In genomic region chr1:180718756-180719155, GRCm38 (mm10) we compare ENCODE assay signal across 30 mouse cellular contexts. TPM values are rescaled to one million over a fixed set of nuclear protein-coding genes. Genes with fewer than 3 reads are reported as not detected.
A peak's percentile ranks its signal among the peaks of the same experiment; 100 is the strongest.
DNase-seq lines count a peak whose midpoint lies in the region; ATAC-seq and TF ChIP-seq lines count a peak whose summit lies in the region.
"Had no signal": no experiment of that assay in that cellular context is flagged by ENCODE, and none has a peak within 500 bp of the region (broad histone marks: within the 10 kb centered on the region; RNA-seq: fewer than 3 reads in every experiment).

No protein-coding gene starts in this region.

- no peaks in the 10 kb centered on the region for H3K79me2 ChIP-seq in CH12.LX (replicated peaks; ENCODE audit: control insufficient read depth, extremely low read depth, insufficient read depth, poor library complexity, severe bottlenecking)

- WGBS in forebrain, embryonic 16.5 days, result 73% methylated on average over 5 of the region's 5 CpGs
- 80% methylated on average over 5 of the region's 5 CpGs for WGBS in midbrain, embryonic 13.5 days

- dilution Hi-C loops in CH12.LX (cut with MboI; ENCODE audit: extremely low pct_ligation_motif_present, extremely low pct_unique_long_range_greater_than_20kb, low sequenced_read_pairs), result no loop called here

- TF ChIP-seq RAD21 in CH12.LX (IDR thresholded peaks at IDR 0.05; ENCODE audit: low read depth, low read length), result no peak

- no peak overlapping the region for H3K4me2 ChIP-seq in CH12.LX (ENCODE audit: insufficient read depth, low read depth, poor library complexity, severe bottlenecking)
- H3K4me2 ChIP-seq in forebrain, embryonic 16.5 days (ENCODE audit: low read length), result no peak overlapping the region
- H3K4me2 ChIP-seq in midbrain, embryonic 13.5 days (replicated peaks), result no peak overlapping the region
- H3K4me2 ChIP-seq: embryonic facial prominence, embryonic 12.5 days; embryonic facial prominence, embryonic 15.5 days; heart, embryonic 12.5 days; heart, embryonic 15.5 days; hindbrain, embryonic 14.5 days had no signal

- peaks cover 0 to 11% of the 10 kb centered on the region in 2 experiments; a peak in 3 of 4 replicates for H3K4me1 ChIP-seq in CH12.LX (ENCODE audit: control insufficient read depth in 1 of 2, insufficient read depth in 2 of 2)
- no peaks in the 10 kb centered on the region for H3K4me1 ChIP-seq in forebrain, embryonic 16.5 days (replicated peaks; ENCODE audit: control insufficient read depth, insufficient read depth, low read length)
- H3K4me1 ChIP-seq in midbrain, embryonic 13.5 days (replicated peaks), result no peaks in the 10 kb centered on the region
- H3K4me1 ChIP-seq: embryonic facial prominence, embryonic 12.5 days; embryonic facial prominence, embryonic 15.5 days; heart, embryonic 15.5 days; hindbrain, embryonic 10.5 days had no signal

- in situ Hi-C loops in CH12.LX (cut with MboI; ENCODE audit: low pct_ligation_motif_present, low pct_unique_long_range_greater_than_20kb, low sequenced_read_pairs), result no loop called here

- peak; percentile 37; the same call in 1 of the 2 replicates for TF ChIP-seq EP300 in CH12.LX (IDR thresholded peaks at IDR 0.05; ENCODE audit: low read length)

- H3K9ac ChIP-seq in CH12.LX (ENCODE audit: insufficient read depth, low read depth), result no peak overlapping the region
- H3K9ac ChIP-seq in forebrain, embryonic 16.5 days (replicated peaks; ENCODE audit: low read depth, low read length), result no peak overlapping the region
- no peak overlapping the region for H3K9ac ChIP-seq in midbrain, embryonic 13.5 days (replicated peaks)
- H3K9ac ChIP-seq: embryonic facial prominence, embryonic 12.5 days; embryonic facial prominence, embryonic 15.5 days; heart, embryonic 12.5 days; heart, embryonic 15.5 days; hindbrain, embryonic 14.5 days had no signal

- no peaks in the 10 kb centered on the region for H3K36me3 ChIP-seq in CH12.LX (replicated peaks in 1 of 2; ENCODE audit: control insufficient read depth in 1 of 2, insufficient read depth in 1 of 2, low read length in 1 of 2)
- no peaks in the 10 kb centered on the region for H3K36me3 ChIP-seq in forebrain, embryonic 16.5 days (ENCODE audit: control insufficient read depth, insufficient read depth)
- H3K36me3 ChIP-seq in midbrain, embryonic 13.5 days, result no peaks in the 10 kb centered on the region
- H3K36me3 ChIP-seq: embryonic facial prominence, embryonic 12.5 days; embryonic facial prominence, embryonic 15.5 days; G1E; heart, embryonic 12.5 days; heart, embryonic 15.5 days; hindbrain, embryonic 10.5 days had no signal

- no peak for TF ChIP-seq POLR2A in CH12.LX (IDR thresholded peaks at IDR 0.05; ENCODE audit: low read depth, low read length)

- DNase-seq in 416B (ENCODE audit: low read depth) (peak; percentile 49), CH12.LX (ENCODE audit: extremely low read depth) (peak; percentile 46)
- no peak for DNase-seq in embryo, embryonic 10.5 days (ENCODE audit: low spot score)
- DNase-seq: adrenal gland, adult 8-10 months; adrenal gland, postnatal 25 days; cerebellum, adult 2 months; cerebellum, adult 9-11 months; cerebellum, postnatal 36 days; gastrocnemius, postnatal 25 days; heart, postnatal 10 days; heart, postnatal 36 days; kidney, adult 18-20 months had no signal

- ATAC-seq in common myeloid progenitor, adult 5-6 weeks (replicated peaks; ENCODE audit: low read depth, poor library complexity, severe bottlenecking), result peak; percentile 67
- peak; percentile 59 for ATAC-seq in megakaryocyte progenitor cell, adult 5-6 weeks (replicated peaks; ENCODE audit: poor library complexity)
- no peak for ATAC-seq in forebrain, embryonic 16.5 days
- ATAC-seq in midbrain, embryonic 13.5 days, result no peak
- ATAC-seq: activated CD4-positive, CD25-positive, alpha-beta regulatory T cell, adult 4 months; forebrain, embryonic 14.5 days; hindbrain, postnatal 0 days; inflammation-experienced regulatory T-cells, adult 6 months; intestine, embryonic 16.5 days had no signal

- H3K27me3 ChIP-seq in CH12.LX (replicated peaks), result no peaks in the 10 kb centered on the region
- H3K27me3 ChIP-seq in forebrain, embryonic 16.5 days (replicated peaks; ENCODE audit: control insufficient read depth, insufficient read depth, low read length), result no peaks in the 10 kb centered on the region
- no peaks in the 10 kb centered on the region; the same call in 1 of the 2 replicates for H3K27me3 ChIP-seq in midbrain, embryonic 13.5 days
- H3K27me3 ChIP-seq: embryonic facial prominence, embryonic 12.5 days; embryonic facial prominence, embryonic 15.5 days; heart, embryonic 15.5 days had no signal

- no peaks in the 10 kb centered on the region for H3K9me3 ChIP-seq in CH12.LX (replicated peaks; ENCODE audit: low read length)
- H3K9me3 ChIP-seq in forebrain, embryonic 16.5 days (ENCODE audit: control insufficient read depth, low read length), result no peaks in the 10 kb centered on the region
- no peaks in the 10 kb centered on the region for H3K9me3 ChIP-seq in midbrain, embryonic 13.5 days
- H3K9me3 ChIP-seq: embryonic facial prominence, embryonic 12.5 days; embryonic facial prominence, embryonic 15.5 days; G1E; heart, embryonic 12.5 days; heart, embryonic 15.5 days; hindbrain, embryonic 10.5 days had no signal

- no peak overlapping the region for H3K4me3 ChIP-seq in CH12.LX (replicated peaks in 1 of 3; ENCODE audit: low read depth in 2 of 3, low read length in 2 of 3, poor library complexity in 1 of 3)
- H3K4me3 ChIP-seq in forebrain, embryonic 16.5 days (replicated peaks; ENCODE audit: low read length), result no peak overlapping the region
- H3K4me3 ChIP-seq in midbrain, embryonic 13.5 days (replicated peaks), result no peak overlapping the region
- H3K4me3 ChIP-seq: embryonic facial prominence, embryonic 12.5 days; embryonic facial prominence, embryonic 15.5 days; heart, embryonic 12.5 days; heart, embryonic 15.5 days; hindbrain, embryonic 10.5 days had no signal

- no peak for TF ChIP-seq CTCF in CH12.LX (conservative IDR thresholded peaks at IDR 0.05 in 1 of 2, IDR thresholded peaks at IDR 0.05 in 1 of 2; ENCODE audit: low read depth in 2 of 2, low read length in 2 of 2)

- H3K27ac ChIP-seq in CH12.LX (ENCODE audit: insufficient read depth, low read depth), result no peak overlapping the region
- no peak overlapping the region for H3K27ac ChIP-seq in forebrain, embryonic 16.5 days (ENCODE audit: low read length)
- no peak overlapping the region for H3K27ac ChIP-seq in midbrain, embryonic 13.5 days
- H3K27ac ChIP-seq: embryonic facial prominence, embryonic 12.5 days; embryonic facial prominence, embryonic 15.5 days; heart, embryonic 15.5 days; hindbrain, embryonic 10.5 days; hindbrain, embryonic 14.5 days; hindbrain, postnatal 0 days had no signal

TF ChIP-seq in CH12.LX, 34 proteins besides CTCF, POLR2A, EP300 and RAD21:
- TF ChIP-seq MAFK (IDR thresholded peaks at IDR 0.05; ENCODE audit: insufficient replicate concordance, low read length) (no peak), JUN (IDR thresholded peaks at IDR 0.05; ENCODE audit: insufficient read depth, low read depth, low read length) (no peak), BHLHE40 (IDR thresholded peaks at IDR 0.05; ENCODE audit: low read depth, low read length) (no peak), UBTF (IDR thresholded peaks at IDR 0.05; ENCODE audit: low read depth, low read length) (no peak), MAZ (IDR thresholded peaks at IDR 0.05; ENCODE audit: low read depth, low read length) (no peak), NELFE (IDR thresholded peaks at IDR 0.05; ENCODE audit: low read depth, low read length) (no peak), MAX (IDR thresholded peaks at IDR 0.05; ENCODE audit: low read length) (no peak), ZMIZ1 (IDR thresholded peaks at IDR 0.05; ENCODE audit: low read depth, low read length) (no peak), MXI1 (IDR thresholded peaks at IDR 0.05; ENCODE audit: low read depth, low read length) (no peak), USF1 (IDR thresholded peaks at IDR 0.05; ENCODE audit: low read depth, low read length) (no peak), NRF1 (IDR thresholded peaks at IDR 0.05; ENCODE audit: low read depth, low read length) (no peak), CHD2 (IDR thresholded peaks at IDR 0.05; ENCODE audit: low read length) (no peak), IRF4 (IDR thresholded peaks at IDR 0.05; ENCODE audit: low read depth, low read length) (no peak; the same call in 1 of the 2 replicates)

RNA-seq across cellular contexts. Expression of gene Acbd3, which starts 7.1 kb away (rescaled TPM):
- total RNA-seq in CH12.LX (2012; rRNA removed) (14.5 and 17.5 TPM in 2 replicates), CH12.LX (2014; rRNA removed) (22.1 and 23.5 TPM in 2 replicates)
- 22.4 and 24.2 TPM in 2 replicates for polyA plus RNA-seq in CH12.LX (2012; ENCODE audit: insufficient read length, low read depth)
- total RNA-seq in common myeloid progenitor, adult 5-6 weeks (2017), result 38.8 and 39.6 TPM in 2 replicates
- 23.9 and 27.3 TPM in 2 replicates for total RNA-seq in megakaryocyte progenitor cell, adult 5-6 weeks (2015)
- 43.0 and 46.5 TPM in 2 replicates for total RNA-seq in megakaryocyte progenitor cell, adult 5-6 weeks (2017)
- 23.5 and 25.0 TPM in 2 replicates for polyA plus RNA-seq in forebrain, embryonic 16.5 days (2015; fragmentation: Nextera tagmentation; extraction: Ambion mirVana)
- polyA plus RNA-seq in midbrain, embryonic 13.5 days (2015; fragmentation: Nextera tagmentation; extraction: Ambion mirVana), result 21.7 and 24.6 TPM in 2 replicates

RNA-seq across cellular contexts. Expression of gene Mixl1, which starts 21.9 kb away (rescaled TPM):
- total RNA-seq in CH12.LX (2012; rRNA removed), result not detected in 2 replicates
- not detected in 2 replicates for total RNA-seq in CH12.LX (2014; rRNA removed)
- not detected in 2 replicates for polyA plus RNA-seq in CH12.LX (2012; ENCODE audit: insufficient read length, low read depth)
- not detected in 2 replicates for total RNA-seq in common myeloid progenitor, adult 5-6 weeks (2017)
- total RNA-seq in megakaryocyte progenitor cell, adult 5-6 weeks (2015), result not detected in 2 replicates
- total RNA-seq in megakaryocyte progenitor cell, adult 5-6 weeks (2017), result not detected in 2 replicates
- 0.10 TPM in 1 of 2 replicates, not detected in the other for polyA plus RNA-seq in forebrain, embryonic 16.5 days (2015; fragmentation: Nextera tagmentation; extraction: Ambion mirVana)
- not detected in 2 replicates for polyA plus RNA-seq in midbrain, embryonic 13.5 days (2015; fragmentation: Nextera tagmentation; extraction: Ambion mirVana)
- total RNA-seq: adrenal gland, adult 8-10 months; adrenal gland, postnatal 25 days; gastrocnemius, adult 8-10 months; gastrocnemius, postnatal 25 days; heart, postnatal 10 days; heart, postnatal 36 days; hindbrain, postnatal 0 days had no signal
- polyA plus RNA-seq: activated CD4-positive, CD25-positive, alpha-beta regulatory T cell, adult 4 months; cerebellum, adult 2 months; G1E; gonadal fat pad, adult 2 months; heart, embryonic 12.5 days; heart, embryonic 15.5 days; hindbrain, embryonic 10.5 days; hindbrain, postnatal 0 days had no signal

Comparison
In these comparisons a context has a peak if more than half of its experiments do, and no peak if none do; other contexts are left out.
1. ATAC-seq: peak in common myeloid progenitor, adult 5-6 weeks (single experiment) and megakaryocyte progenitor cell, adult 5-6 weeks (single experiment); none in forebrain, embryonic 16.5 days (single experiment) and midbrain, embryonic 13.5 days (single experiment).